Mouse (Mus musculus): ENCODE data around the gene Zbtb8os. TPM values are rescaled to one million over a fixed set of nuclear protein-coding genes. Genes with fewer than 3 reads are reported as not detected.

Zbtb8os gene
- polyA plus RNA-seq, 1 experiment from 2014 or later: 46.5 TPM

DNA sequence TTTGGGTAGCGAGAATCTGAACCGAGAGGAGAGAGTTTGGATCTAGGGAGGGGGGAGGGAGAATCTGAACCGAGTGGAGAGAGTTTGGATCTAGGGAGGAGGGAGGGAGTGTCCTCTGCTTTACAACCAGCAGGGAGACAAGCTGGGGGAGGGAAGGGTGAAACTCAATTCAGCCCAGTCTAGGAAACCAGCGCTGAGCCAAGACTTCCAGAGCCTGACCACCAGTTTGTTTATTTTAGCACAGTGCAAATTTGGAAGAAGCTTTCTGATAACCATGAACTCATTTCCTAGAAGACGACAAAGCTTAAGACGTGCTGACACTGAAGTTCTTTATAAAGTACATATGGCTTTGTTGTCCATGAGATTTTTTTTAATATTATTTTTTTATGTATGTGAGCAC is 48.9 kb downstream of the Zbtb8os start:
- H3K9me3 ChIP-seq: no peaks in the 10 kb centered on the region; the same call in 1 of the 2 replicates
- no peaks in the 10 kb centered on the region for H3K36me3 ChIP-seq (replicated peaks)
- WGBS: 42% methylated on average over 6 of the region's 6 CpGs
- peaks cover 7% of the 10 kb centered on the region for H3K27me3 ChIP-seq (ENCODE audit: poor library complexity, severe bottlenecking)
- peaks cover 9% of the 10 kb centered on the region for H3K4me1 ChIP-seq
- DNase-seq (ENCODE audit: extremely low spot score, low spot score): no peak
- H3K27ac ChIP-seq: no peak overlapping the region
- no peak overlapping the region for H3K4me3 ChIP-seq

DNA sequence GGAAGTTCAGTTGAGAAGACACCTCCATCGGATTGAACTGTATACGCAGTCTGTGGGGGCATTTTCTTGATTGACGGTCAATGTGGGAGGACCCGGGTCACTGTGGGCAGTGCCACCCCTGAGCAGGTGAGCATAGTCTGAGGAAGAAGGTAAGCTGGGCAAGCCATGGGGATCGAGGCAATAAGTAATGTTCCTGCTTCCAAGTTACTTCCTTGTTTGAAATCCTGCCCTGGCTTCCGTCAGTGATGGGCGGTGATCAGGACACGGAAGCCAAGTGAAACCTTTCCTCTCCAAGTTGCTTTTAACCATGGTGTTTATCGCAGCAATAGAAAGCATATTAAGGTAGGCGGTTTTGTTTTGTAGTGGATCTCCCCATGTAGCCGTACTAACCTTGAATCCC is 50.2 kb downstream of the Zbtb8os start:
- no peaks in the 10 kb centered on the region for H3K36me3 ChIP-seq (replicated peaks)
- no peak overlapping the region for H3K27ac ChIP-seq
- WGBS: 92% methylated on average over 11 of the region's 11 CpGs
- no peaks in the 10 kb centered on the region for H3K27me3 ChIP-seq (ENCODE audit: poor library complexity, severe bottlenecking)
- no peak for DNase-seq (ENCODE audit: extremely low spot score, low spot score)
- H3K9me3 ChIP-seq: no peaks in the 10 kb centered on the region; the same call in 1 of the 2 replicates
- H3K4me3 ChIP-seq: no peak overlapping the region
- H3K4me1 ChIP-seq: peaks cover 9% of the 10 kb centered on the region

DNA sequence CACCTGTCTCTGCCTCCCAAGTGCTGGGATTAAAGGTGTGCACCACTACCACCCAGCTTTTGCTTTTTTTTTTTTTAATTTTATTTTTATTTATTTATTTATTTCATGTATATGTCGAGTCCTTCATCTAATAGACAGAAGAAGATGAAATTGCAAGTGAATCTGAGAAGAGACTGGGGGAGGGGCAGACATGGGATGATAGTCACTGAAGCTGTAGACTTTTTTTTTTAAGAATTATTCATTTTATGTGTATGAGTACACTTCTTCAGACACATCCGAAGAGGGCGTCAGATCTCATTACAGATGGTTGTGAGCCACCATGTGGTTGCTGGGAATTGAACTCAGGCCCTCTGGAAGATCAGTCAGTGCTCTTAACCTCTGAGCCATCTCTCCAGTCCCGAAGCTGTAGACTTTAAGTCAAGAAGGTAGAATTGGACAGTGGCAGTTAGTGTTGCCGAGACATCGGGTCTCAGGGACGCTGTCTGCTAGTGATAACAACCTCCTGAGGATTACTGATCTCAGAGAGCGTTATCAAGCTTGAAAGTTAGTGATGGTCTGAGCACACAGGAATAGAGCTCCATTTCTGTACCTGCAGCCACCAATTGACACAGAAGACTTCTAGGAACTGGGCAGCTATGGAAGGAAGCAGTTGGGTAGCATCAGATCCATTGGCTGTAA is 50.9 kb downstream of the Zbtb8os start:
- H3K36me3 ChIP-seq (replicated peaks): no peaks in the 10 kb centered on the region
- no peak for DNase-seq (ENCODE audit: extremely low spot score, low spot score)
- peaks cover 9% of the 10 kb centered on the region for H3K4me1 ChIP-seq
- H3K4me3 ChIP-seq: no peak overlapping the region
- H3K27ac ChIP-seq: no peak overlapping the region
- 88% methylated on average over 8 of the region's 8 CpGs for WGBS
- H3K9me3 ChIP-seq: no peaks in the 10 kb centered on the region; the same call in 1 of the 2 replicates
- no peaks in the 10 kb centered on the region for H3K27me3 ChIP-seq (ENCODE audit: poor library complexity, severe bottlenecking)

DNA sequence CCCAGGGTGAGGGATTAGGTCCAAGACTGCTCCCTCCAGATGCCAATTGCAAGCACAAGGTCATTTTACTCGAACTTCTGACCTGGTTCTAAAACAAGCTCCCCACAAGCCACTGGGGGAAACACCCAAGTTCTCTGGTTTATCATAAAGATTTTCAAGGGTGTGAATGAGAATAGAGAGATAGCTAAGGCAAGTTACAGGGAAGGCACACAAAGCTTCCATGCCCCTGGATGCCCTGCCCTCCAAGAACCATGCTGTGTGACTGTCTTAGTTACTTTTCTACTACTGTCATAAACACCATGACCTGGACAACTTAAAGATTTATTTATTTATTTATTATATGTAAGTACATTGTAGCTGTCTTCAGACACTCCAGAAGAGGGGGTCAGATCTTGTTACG is 51.5 kb downstream of the Zbtb8os start:
- H3K27ac ChIP-seq: no peak overlapping the region
- no peaks in the 10 kb centered on the region for H3K36me3 ChIP-seq (replicated peaks)
- WGBS: 88% methylated on average over 2 of the region's 2 CpGs

DNA sequence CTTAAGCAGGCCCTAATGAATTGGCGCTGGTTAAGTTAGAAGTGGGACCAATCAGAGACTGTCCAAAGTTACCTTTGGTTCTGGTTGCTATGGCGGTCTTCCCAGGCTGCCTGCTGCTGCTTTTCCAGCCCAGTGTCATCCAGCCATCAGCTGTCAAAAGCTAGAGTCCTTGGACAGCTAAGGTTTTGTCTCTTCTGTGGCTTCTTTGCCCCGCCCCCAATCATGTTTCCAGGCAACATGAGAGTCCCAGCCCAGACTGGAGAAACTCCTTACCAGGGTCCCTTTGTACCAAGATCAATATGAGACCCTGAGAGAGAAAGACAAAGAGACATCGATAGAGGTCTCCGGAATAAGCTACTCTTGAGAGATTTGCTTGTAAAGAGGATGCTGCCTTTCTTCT is 52.9 kb downstream of the Zbtb8os start:
- no peak overlapping the region for H3K4me3 ChIP-seq
- WGBS: 76% methylated on average over 5 of the region's 5 CpGs

More for the DNA sequence above, 51.5 kb downstream of the Zbtb8os start:
- Histone ChIP-seq H3K4me1 (peaks cover 9% of the 10 kb centered on the region), H3K4me3 (no peak overlapping the region), H3K27me3 (ENCODE audit: poor library complexity, severe bottlenecking) (no peaks in the 10 kb centered on the region), H3K9me3 (no peaks in the 10 kb centered on the region; the same call in 1 of the 2 replicates)
- DNase-seq (ENCODE audit: extremely low spot score, low spot score): no peak

DNA sequence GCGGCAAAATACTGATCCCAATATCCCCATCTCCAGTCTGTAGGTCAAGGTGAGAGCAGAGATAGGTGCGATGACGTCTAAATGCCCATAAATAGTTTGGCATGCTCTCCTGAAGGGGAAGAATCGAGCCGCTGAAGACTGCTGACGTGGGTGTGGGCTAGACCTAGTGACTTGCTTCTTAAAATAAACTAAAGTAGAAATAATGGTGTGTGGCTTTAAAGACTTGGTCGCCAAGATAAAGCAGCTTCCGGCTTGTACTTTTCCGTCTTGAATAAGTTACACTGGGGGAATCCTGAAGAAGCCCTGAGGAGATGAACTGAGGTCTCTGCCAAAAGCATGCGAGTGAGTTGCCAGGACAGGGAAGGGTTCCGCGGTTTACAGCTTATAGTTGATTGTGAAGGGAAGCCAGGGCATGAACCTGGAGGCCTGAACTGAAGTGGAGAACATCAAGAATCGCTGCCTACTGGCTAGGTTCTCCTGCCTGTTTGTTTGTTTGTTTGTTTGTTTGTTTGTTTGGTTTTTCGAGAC is 54.8 kb downstream of the Zbtb8os start:
- 91% methylated on average over 14 of the region's 14 CpGs for WGBS
- H3K27me3 ChIP-seq (ENCODE audit: poor library complexity, severe bottlenecking): no peaks in the 10 kb centered on the region
- H3K4me3 ChIP-seq: no peak overlapping the region
- no peak overlapping the region for H3K27ac ChIP-seq
- H3K4me1 ChIP-seq: peaks cover 21% of the 10 kb centered on the region
- no peaks in the 10 kb centered on the region for H3K9me3 ChIP-seq
- no peaks in the 10 kb centered on the region for H3K36me3 ChIP-seq (replicated peaks)
- DNase-seq (ENCODE audit: extremely low spot score, low spot score): no peak

More for the DNA sequence above, 52.9 kb downstream of the Zbtb8os start:
- Histone ChIP-seq H3K4me1 (peaks cover 12% of the 10 kb centered on the region), H3K36me3 (replicated peaks) (no peaks in the 10 kb centered on the region), H3K9me3 (no peaks in the 10 kb centered on the region), H3K27me3 (ENCODE audit: poor library complexity, severe bottlenecking) (no peaks in the 10 kb centered on the region), H3K27ac (no peak overlapping the region)
- DNase-seq (ENCODE audit: extremely low spot score, low spot score): no peak

DNA sequence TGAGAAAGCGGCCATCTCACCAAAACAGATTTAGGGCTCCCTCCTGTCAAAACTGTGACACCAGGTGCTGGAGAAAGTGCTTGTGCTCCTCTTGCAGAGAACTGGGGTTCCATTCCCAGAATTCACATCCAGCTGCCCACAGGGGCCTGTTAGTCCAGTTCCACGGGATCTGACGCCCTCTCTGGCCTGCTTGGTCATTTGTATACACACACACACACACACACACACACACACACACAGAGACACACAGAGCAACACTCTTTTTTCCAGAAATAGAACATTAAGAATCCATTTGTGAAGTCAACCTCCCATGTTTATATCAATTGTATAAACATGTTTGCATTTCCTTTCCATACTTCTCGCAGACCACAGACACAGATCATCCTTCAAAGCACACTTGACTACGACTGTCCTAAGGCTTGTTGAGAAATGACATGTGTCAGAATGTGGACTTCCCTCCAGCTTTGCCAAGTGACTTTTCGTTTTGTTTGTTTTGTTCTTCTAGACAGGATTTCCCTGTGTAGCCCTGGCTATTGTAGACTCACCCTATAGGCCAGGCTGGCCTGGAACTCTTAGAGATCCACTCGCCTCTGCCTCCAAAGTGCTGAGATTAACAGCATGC is 55.6 kb downstream of the Zbtb8os start:
- no peak for DNase-seq (ENCODE audit: extremely low spot score, low spot score)
- H3K27me3 ChIP-seq (ENCODE audit: poor library complexity, severe bottlenecking): no peaks in the 10 kb centered on the region
- no peaks in the 10 kb centered on the region for H3K36me3 ChIP-seq (replicated peaks)
- WGBS: 93% methylated on average over 7 of the region's 7 CpGs
- no peak overlapping the region for H3K4me3 ChIP-seq
- H3K4me1 ChIP-seq: peaks cover 21% of the 10 kb centered on the region
- H3K9me3 ChIP-seq: no peaks in the 10 kb centered on the region
- no peak overlapping the region for H3K27ac ChIP-seq

DNA sequence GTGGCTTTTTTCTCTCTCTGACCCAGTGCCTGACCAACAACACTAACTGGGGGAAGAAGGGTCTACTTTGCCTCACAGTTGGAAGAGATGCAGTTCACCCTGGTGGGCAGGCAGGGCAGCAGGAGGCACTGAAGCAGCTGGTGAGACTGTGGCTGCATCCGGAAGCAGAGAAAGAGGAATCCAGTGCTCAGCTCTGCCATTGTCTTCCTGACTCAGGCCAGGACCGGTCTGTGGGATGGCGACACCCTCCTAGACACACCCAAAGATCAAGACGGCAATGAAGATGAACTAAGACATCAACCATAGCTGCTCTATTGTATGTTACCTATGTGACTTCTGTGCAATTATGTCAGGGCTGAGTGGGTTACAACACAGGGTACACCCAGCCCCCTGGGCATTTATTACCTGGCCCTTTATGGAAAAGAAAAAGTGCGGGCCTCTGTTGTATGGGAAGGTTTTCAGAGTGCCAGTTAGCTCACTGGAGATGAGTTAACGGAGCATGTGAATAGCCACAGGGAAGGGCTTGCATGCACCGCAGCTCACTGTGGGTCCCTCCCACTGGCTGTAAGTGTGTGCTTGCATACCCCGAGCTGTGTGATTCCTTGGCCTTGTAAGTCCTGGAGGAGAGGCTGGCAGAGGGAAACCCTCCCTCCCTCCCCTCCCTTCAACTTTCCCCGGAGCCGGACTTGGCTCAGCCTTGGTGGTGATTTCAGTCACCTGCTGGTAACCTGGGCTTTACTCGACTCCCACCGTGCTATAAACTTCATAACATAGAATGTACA is 58.8 kb downstream of the Zbtb8os start:
- Histone ChIP-seq H3K27me3 (ENCODE audit: poor library complexity, severe bottlenecking) (no peaks in the 10 kb centered on the region), H3K9me3 (no peaks in the 10 kb centered on the region), H3K4me3 (no peak overlapping the region), H3K27ac (no peak overlapping the region), H3K4me1 (peaks cover 12% of the 10 kb centered on the region), H3K36me3 (replicated peaks) (no peaks in the 10 kb centered on the region)
- no peak for DNase-seq (ENCODE audit: extremely low spot score, low spot score)
- 52% methylated on average over 12 of the region's 12 CpGs for WGBS

DNA sequence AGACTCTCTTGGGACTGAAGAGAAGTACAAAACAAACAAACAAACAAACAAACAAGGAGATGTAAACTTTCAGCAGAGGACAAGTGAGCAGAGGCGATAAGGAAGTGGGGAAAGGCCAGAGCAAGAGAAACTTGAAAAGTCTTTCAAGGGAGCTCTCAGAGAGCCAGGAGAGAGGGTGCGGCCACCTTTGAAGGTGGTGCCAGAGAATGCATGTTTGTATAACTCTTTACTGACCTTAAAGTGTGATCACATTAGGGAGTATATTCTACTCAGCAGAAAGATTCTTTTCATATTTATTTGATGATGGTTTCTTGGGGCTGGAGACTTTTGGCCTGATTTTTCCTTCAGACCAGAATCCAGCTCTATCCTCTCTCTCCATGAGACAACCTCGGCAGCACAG is 61.5 kb downstream of the Zbtb8os start:
- H3K36me3 ChIP-seq (replicated peaks): no peaks in the 10 kb centered on the region
- H3K4me1 ChIP-seq: peaks cover 12% of the 10 kb centered on the region
- H3K27ac ChIP-seq: no peak overlapping the region
- H3K9me3 ChIP-seq: no peaks in the 10 kb centered on the region
- H3K27me3 ChIP-seq (ENCODE audit: poor library complexity, severe bottlenecking): no peaks in the 10 kb centered on the region
- no peak overlapping the region for H3K4me3 ChIP-seq
- no peak for DNase-seq (ENCODE audit: extremely low spot score, low spot score)
- WGBS: 91% methylated on average over 3 of the region's 3 CpGs

DNA sequence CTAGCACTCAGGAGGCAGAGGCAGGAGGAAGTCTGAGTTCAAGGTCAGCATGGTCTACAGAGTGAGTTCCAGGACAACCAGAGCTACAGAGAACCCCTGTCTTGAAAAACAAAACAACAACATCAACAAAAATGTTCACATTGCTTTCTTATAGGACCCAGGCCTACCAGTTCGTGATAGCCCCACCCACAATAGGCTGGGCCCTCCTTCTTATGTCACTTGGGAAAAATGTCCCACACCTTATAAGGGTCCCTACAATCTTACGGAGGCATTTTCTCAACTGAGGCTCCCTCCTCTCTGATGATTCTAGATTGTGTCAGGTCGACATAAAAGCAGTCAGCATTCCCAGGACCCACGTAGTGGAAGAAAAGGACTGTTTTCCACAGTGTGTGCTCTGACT is 64.3 kb downstream of the Zbtb8os start:
- Histone ChIP-seq H3K27me3 (ENCODE audit: poor library complexity, severe bottlenecking) (no peaks in the 10 kb centered on the region), H3K36me3 (replicated peaks) (no peaks in the 10 kb centered on the region), H3K4me3 (no peak overlapping the region), H3K4me1 (no peaks in the 10 kb centered on the region), H3K9me3 (no peaks in the 10 kb centered on the region), H3K27ac (no peak overlapping the region)
- DNase-seq (ENCODE audit: extremely low spot score, low spot score): no peak
- WGBS: 87% methylated on average over 4 of the region's 4 CpGs

Data from forebrain, embryonic 10.5 days (tissue).